Mouse (Mus musculus): ENCODE data around the gene Cyp2t4.

Cyp2t4 gene

DNA sequence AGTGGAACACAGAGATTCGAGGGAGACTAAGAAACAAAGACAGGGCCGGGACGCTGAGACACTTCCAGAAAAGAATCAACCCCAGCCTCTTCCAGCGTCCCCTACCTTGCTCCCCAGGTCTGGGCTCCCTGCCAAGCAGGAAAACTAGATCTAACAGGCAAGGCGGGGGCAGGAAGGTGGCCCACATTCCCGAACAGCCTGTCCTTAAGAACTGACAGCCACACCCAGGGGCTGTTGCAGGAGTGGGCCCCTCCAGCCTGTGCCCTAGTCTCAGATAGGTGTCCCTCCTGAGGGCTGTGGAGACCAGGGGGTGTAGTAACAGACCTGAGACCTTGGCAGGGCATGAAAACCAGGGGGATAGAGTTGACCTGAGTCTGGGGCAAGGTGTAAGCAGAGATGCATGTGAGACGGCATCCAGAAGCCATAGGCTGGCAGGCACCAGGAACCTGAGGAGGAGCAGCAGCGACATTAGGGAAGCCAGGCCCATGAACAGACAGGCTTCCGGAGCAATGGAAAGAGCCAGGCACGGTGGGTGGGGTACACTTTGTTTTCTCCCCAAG lies at the start of gene Cyp2t4:
Cyp2t4 (plus strand) TSS at position 510 of the 560 bp plus-strand sequence.
- in situ Hi-C loops (cut with MseI, MboI), result no loop called here

DNA sequence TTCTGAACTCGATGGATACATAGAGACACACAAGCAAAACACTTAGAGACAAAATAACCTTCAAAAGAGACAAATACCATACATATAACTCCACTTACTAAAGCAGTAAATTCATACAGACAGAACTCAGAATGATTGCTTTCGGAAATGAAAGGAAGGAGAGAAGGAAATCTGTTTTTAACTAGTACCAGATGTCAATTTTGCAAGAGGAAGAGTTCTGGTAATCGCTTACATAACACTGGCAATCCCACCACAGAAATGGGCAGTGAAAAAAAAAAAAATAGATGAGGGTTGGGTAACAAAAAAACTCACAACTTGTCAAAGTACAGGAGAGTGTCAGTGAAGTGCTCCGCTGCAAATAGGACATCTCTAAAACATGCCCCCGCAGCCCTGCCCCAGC lies 48.6 kb upstream of the Cyp2t4 start:
- in situ Hi-C loops (cut with MseI, MboI), result no loop called here

DNA sequence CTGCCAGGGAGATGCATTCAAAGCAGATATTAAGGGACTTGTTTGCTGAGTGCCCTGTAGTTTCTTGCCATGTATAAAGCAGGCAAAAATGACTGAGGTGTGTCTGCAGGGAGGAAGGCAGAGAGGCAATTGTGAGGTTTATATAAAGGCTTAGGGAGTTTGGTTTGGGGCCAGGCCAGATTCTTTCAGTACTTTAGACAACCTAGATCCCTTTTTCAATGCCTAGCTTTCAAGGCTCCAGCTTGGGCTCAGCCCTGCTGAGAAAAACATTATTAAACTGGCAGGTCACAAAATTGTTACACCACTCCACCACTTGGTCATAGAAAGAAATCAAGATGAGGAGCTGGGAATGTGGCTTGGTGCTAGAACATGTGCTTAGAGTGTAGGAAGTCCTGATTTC lies 43.2 kb upstream of the Cyp2t4 start:
- in situ Hi-C loops (cut with MseI, MboI), result no loop called here

DNA sequence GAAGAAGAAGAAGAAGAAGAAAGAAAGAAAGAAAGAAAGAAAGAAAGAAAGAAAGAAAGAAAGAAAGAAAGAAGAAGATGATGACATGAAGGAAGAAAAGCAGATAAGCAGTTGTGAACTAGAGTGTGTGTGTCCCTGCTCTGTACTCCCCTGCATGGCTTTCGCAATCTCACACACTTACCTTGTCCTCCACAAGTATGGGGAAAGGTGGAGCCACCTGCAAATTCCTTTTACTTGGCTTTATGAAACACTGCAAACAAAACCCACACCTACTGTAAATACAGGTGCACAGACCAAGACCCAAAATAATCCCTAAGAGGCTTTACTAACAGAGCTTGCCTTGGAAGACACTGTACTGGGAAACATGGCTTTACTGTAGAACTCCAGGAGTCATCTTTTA lies 42.5 kb upstream of the Cyp2t4 start:
- in situ Hi-C loops (cut with MseI, MboI), result no loop called here

DNA sequence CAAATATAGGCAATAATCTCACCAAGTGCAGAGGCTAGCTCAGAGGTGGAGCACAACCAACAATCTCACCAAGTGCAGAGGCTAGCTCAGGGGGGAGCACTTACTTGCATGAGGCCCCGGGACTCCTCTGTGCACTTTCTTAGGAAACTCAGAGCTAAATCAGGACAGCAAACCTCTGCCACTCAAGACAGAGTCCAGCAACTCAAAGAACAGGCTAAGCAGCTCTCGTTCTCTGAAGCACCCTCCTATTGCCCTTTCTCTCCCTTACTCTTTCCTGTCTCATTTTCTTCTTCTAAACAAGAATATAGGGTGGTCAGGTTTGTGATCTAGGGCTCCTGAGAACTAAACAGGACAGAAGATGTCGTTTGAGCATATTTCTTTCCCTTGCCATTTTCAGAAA lies 41.5 kb upstream of the Cyp2t4 start:
- in situ Hi-C loops (cut with MseI, MboI), result no loop called here

DNA sequence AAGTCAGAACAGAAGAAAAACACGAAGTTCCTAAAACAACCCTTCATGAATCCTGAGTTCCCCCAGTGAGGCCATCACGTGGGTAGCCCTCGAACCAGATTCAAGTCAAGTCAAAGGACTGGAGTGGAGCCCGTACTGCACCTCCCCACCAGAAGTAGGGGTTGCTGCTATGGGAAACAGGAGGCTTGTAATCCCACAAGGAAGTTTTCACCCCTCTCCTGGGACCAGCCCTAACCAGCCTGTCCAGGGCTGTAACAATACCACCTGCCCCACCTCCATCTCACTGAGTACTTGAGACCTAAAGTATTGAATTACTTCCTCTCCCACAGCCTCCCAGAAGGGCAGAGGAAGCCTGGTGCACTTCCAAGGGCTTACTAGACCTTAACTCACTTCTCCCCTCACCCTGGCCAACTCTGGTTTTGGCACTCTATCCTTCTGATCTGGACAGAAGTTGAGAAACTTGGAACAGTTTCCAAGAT lies 35.4 kb upstream of the Cyp2t4 start:
- in situ Hi-C loops (cut with MseI, MboI), result no loop called here

DNA sequence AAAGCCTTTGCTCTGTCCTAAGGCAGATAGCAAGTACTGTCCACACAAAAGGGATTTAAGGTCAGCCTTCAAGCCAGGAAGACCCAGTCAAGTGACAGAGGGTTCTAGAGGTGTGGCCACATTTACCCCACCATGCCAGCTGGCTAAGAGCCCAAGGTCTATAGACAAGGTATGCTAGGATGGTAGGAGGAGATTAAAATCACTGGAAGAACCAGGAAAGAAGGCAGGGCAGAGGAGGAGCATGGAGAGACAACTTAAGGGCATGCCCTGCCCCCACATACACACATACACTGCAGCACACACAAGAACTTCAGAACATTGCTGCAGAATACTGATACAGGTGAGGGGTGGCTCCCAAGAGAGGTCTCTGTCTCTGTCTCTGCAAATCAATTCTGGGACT lies 33.8 kb upstream of the Cyp2t4 start, which contains the start of gene Cyp2f2:
Cyp2f2 (plus strand) TSS at position 234 of the 400 bp plus-strand sequence.
- in situ Hi-C loops (cut with MseI, MboI), result loop anchor here (10.0 kb wide), 1 partner anchor 345 kb away; no protein-coding TSS in a partner anchor

DNA sequence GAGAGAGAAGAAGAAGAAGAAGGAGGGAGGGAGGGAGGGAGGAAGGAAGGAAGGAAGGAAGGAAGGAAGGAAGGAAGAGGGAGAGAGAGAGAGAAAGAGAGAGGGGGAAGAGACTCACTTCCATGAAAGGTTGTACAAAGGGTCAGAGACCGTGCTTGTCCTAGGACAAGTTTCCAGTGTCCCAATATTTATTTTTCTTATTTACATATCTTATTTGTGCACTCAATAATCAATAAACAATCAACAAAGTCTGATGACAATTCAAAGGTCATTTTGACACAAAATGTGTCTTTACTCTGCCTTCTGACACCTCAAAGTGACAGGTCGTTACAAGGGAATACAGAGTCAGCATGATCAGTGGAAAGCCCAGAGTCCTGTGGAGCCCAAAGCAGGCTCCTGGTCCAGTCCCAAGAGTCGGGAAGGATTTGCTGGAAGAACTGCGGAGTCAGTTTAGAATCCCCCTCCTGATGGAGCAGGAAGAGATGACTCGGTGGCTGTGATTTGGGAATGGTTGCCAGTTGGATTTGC lies 29.1 kb upstream of the Cyp2t4 start:
- in situ Hi-C loops (cut with MseI, MboI), result loop anchor here (10.0 kb wide), 1 partner anchor 350 kb away; no protein-coding TSS in a partner anchor

DNA sequence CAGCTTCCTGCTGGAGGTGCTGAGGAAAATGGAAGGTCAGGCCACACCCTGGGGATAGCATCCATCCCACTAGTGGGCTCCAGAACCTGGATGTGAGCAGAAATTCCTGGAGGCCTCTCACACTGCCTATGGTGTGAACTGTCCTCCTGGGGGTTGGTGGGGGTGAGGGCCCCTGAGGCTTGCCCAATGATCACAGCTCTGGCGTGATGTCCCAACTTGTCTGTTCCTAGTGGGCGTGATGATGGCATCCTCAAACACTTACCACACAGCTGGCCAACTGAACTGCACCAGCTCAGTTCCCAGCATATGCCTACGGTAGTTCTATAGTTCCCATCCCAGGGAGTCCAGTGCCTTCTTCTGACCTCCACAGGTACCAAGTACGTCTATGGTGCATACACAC lies 28.5 kb upstream of the Cyp2t4 start:
- in situ Hi-C loops (cut with MseI, MboI), result loop anchor here (10.0 kb wide), 1 partner anchor 350 kb away; no protein-coding TSS in a partner anchor

DNA sequence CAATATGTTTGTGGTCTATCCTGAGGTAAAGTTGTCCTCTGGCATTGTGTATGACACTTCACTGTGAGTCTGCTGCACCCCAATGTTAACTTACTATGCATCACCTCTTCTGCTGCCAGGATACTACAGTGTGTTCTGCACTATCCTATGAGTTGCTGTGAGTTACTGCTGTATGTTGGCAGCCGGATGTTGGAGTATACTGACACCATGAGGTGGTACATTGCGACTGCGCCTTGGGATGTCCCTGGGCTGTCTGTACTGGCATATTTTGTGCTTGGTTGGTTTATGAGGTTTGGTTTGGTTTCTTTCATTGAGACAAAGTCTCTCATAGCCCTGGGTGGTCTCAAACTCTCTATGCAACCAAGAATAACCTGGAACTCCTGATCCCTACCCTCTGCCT lies 25.4 kb upstream of the Cyp2t4 start:
- in situ Hi-C loops (cut with MseI, MboI), result loop anchor here (10.0 kb wide), 1 partner anchor 353 kb away; no protein-coding TSS in a partner anchor

DNA sequence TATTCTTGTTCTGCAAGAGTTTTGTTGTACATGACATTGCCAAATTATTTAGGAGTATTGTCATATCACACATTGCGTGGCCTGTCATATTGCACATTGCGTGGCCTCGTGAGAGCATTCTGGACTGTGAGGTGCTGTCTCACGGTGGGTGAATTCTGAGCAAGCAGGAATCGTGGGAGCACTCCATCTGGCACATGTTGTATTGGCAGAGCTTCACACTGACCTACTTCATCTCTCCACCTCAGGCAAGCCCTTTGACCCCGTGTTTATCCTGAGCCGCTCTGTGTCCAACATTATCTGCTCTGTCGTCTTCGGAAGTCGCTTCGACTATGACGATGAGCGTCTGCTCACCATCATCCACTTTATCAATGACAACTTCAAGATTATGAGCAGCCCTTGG lies 24.6 kb upstream of the Cyp2t4 start:
- in situ Hi-C loops (cut with MseI, MboI), result loop anchor here (10.0 kb wide), 1 partner anchor 354 kb away; no protein-coding TSS in a partner anchor

DNA sequence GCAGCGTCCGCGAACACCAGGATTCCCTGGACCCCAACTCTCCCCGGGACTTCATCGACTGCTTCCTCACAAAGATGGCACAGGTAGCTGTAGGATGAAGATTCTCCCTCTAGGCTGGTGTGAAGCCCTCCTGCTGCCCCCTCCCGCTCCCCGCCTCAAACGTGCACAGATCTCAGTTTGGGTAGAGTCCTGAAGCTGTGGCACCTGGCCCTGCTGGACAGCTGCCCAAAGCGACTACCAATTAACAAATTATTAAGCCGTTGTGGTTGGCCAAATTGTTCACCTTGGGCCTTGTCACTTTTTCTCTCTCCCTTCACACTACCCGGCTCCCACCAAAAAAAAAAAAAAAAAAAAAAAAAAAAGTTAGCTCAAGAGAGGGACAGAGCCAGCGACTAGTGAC lies 23.7 kb upstream of the Cyp2t4 start:
- in situ Hi-C loops (cut with MseI, MboI), result loop anchor here (10.0 kb wide), 1 partner anchor 355 kb away; no protein-coding TSS in a partner anchor

DNA sequence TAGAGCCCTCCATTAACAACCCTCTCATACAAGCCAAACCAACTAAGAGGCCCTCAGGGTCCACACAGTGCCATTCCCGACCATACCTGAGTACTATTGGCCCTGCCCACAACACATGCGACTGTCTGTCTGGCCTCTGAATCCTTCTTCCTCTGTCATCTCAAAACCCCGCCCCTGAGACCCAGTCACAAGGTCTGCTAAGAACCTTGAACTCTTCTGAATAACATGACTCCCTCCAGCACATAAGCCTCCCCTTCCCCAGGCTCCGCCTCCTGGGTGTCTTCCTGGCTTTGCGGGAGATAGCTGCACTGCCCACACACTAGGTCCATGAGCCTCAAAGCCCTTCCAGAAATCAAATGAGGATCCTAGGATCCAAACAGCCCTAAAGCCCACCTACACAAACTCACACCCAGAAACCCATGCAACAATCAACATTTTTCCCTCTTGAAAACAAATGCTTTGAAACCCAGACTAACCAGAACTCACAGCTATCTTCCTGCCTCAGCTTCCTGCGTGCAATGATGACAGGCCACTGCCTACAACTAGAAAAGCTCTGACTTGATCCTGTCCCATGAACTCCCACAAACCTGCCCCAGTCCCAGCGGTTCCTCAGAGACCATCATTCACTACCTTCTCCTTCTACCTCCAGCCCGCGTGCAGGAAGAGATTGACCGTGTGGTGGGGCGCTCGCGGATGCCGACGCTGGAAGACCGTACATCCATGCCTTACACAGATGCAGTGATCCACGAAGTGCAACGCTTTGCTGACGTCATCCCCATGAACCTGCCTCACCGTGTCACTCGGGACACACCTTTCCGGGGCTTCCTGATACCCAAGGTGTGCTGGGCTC lies 22.8 kb upstream of the Cyp2t4 start:
- in situ Hi-C loops (cut with MseI, MboI), result no loop called here

DNA sequence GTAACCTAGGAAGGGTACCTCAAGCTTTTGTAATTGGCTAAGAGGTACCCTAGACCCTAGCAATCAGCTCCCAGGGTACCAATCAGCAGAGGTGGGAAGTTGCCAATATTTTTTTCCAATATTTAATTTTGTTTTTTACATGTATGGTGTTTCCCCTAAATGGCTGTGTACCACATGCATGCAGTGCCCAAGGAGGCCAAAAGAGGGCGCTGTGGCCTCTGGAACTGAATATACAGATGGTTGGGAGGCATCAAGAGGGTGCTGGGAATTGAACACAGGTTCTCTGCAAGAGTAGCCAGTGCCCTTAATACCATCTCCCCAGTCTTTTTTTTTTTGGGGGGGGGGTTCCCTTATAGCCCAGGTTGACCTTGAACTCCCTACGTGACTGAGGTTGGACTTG lies 22.1 kb upstream of the Cyp2t4 start:
- in situ Hi-C loops (cut with MseI, MboI), result no loop called here

DNA sequence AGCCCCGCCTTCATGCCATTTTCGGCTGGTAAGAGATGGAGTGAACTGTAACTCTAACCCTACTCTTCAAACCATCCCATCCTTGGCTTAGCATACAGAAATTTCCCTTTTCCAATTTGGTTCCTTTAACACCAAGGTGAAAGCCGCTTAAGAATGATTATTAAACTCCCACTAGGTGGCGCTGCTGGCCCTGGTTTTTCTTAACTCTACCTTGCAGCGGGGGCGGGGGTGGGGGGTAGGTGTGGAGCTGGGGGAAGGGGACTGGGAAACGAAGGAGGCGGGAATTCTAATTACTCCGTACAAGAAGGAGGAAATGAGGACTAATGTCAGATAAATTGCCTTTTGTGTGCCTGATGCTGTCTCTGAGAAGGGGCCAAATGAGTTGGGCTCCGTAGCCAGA lies 20.9 kb upstream of the Cyp2t4 start:
- in situ Hi-C loops (cut with MseI, MboI), result no loop called here

DNA sequence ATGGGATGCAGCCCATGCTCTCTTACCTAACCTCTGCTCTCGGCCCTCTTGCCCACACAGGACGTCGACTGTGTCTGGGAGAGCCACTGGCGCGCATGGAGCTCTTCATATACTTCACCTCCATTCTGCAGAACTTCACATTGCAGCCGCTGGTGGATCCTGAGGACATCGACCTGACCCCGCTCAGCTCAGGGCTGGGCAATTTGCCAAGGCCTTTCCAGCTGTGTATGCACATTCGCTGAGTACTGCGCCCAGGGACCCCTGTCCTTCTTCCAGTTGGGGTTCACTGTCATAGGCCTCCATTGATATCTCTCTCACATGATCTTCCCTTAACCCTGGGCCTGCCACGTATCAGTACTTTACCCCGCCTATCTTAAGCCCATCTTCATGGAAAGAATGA lies 20.4 kb upstream of the Cyp2t4 start:
- in situ Hi-C loops (cut with MseI, MboI), result no loop called here

DNA sequence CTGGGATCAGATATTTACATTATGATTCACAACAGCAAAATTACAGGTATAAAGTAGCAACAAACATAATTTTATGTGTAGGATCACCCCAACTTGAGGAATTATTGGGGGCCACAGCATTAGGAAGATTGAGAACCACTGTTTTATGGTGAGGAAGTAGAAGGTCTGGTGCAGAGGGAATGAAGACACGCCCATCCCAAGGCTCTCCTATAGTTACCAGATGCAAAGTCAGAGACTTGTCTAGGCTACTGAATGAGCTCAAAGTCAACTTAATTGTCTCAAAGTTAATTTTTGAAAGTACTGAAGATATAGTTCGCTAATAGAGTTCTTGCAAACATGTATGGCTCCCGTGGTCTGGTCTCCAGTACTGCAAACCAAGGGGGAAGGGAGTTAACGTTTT lies 19.8 kb upstream of the Cyp2t4 start:
- in situ Hi-C loops (cut with MseI, MboI), result no loop called here

DNA sequence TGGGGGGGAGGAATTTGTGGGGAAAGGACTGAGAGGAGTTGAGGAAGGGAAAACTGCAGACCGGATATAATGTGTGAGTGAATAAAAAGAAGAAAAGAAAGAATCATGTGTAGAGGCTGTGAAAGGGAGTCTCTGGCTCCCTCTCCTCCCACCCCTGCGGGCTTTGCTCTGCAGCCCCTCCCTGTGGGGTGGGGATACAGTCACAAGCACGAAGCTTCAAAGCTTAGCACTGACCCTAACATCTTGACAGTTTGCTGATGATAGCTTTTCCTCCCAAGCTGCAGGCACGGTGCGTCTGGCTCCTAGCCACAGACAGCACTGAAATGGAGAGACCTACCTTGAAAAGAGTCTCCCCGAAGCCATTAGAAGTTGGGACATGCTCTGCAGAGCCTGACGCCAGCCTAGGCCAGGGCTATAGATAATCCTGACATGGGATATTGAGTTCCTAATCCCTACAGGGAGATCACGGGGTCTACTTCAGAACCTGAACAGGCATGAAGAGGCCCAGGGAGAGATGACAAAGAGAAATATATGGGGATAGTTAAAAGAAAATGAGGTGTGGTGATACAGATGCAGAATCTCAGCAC lies 17.0 kb upstream of the Cyp2t4 start:
- in situ Hi-C loops (cut with MseI, MboI), result no loop called here

DNA sequence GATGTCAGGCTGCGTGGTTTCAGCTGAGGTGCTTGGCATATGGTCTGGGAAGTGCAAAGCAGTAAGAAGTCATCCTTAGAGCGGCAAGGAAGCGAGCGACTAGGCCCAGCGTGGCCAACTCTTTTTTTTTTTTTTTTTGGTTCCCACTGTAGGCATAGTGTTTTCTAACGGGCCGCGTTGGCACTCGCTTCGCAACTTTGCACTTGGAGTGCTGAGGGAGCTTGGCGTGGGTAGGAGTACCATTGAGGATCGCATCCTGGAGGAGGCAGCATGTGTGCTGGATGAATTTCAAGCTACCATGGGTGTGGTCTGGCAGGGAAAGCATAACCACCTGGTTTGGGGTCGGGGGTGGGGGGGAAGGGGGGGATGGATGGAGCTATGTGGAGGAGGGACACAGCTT lies 2.5 kb downstream of the Cyp2t4 start:
- in situ Hi-C loops (cut with MseI, MboI), result no loop called here

DNA sequence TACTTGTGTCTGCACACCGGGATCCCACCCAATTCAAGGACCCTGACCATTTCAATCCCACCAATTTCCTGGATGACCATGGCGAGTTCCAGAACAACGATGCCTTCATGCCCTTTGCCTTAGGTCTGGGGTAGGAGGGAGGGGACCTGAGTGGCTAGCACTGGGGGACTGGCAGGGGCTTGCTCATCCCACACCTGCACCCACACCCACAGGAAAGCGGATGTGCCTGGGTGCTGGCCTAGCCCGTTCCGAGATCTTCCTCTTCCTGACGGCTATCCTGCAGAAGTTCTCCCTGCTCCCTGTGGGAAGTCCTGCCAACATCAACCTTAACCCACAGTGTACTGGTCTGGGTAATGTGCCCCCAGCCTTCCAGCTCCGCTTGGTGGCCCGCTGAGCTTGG lies 4.7 kb downstream of the Cyp2t4 start:
- in situ Hi-C loops (cut with MseI, MboI), result no loop called here

DNA sequence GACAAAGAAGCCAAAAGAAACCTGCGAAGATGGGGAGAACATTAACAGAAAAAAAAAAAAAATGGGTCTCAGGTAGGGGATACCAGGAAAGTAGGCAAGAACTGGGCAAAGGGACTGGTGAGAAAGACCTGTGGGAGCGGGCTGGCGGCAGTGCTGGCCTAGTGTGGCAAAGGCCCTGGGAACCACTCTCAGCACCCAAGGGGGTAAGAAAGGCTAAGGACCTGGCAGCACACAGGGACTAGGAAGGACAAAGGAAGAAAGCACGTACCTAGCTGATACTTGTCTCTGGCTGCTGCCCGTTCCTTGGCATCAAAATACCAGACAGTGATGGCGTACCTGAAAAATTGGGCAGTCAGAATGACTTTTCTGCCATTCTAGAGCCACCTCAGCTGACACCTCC lies 5.7 kb downstream of the Cyp2t4 start:
- in situ Hi-C loops (cut with MseI, MboI), result no loop called here

DNA sequence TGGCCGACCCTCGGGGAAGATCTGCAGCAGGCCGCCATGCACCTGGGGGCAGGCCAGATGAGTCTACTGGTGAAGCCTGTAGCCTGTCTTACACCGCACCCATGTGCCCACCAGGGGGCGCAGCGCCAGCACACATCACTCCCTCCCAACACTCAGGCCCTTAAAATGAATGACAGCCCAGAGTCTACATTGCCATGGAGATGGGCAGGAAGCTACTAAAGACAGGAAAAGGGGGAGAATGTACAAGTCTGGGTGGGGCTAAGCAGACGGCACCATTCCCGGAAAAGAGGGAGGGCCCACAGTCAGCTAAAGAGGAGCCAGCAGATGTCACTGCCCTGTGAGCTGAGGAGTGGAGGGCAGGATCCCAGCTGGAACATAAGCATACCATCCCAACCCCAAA lies 6.4 kb downstream of the Cyp2t4 start:
- in situ Hi-C loops (cut with MseI, MboI), result no loop called here
